Mouse (Mus musculus) E14TG2a.4 (cell line): ENCODE measurements around the gene Prkca.
A peak's percentile ranks its signal among the peaks of the same experiment; 100 is the strongest.

Source experiments
- CTCF ChIP-seq: conservative IDR thresholded peaks from 2 replicates; pipeline ENCODE4 v1.5.1; 2014; ENCODE audit warnings: low read length
- NANOG ChIP-seq: IDR thresholded peaks from 2 replicates; pipeline ENCODE4 v1.6.1; 2014; ENCODE audit warnings: borderline replicate concordance, low read length, mixed read lengths
- POU5F1 ChIP-seq: IDR thresholded peaks from 2 replicates; pipeline ENCODE4 v1.6.1; 2014; ENCODE audit warnings: low read length, borderline replicate concordance

- TF ChIP-seq CTCF, result 0 out of 2 replicates have a peak, but pooled peaks have one; percentile 3
- no peak for TF ChIP-seq POU5F1
- TF ChIP-seq NANOG, result no peak
Measured at GRCm38 (mm10) chr11:108072606-108073243, 271.0 kb downstream of the Prkca start.
